Mouse (Mus musculus) adrenal gland, adult 18-20 months (tissue): ENCODE results near the gene N4bp3. TPM values are rescaled to one million over a fixed set of nuclear protein-coding genes. Genes with fewer than 3 reads are reported as not detected.
"Not testable (repeated sequence)": the region's sequence is repeated elsewhere in the genome, so short reads cannot be mapped to it uniquely, and the experiment has no call there.

Source experiments
- DNase-seq, 2 experiments: peaks; one replicate each; pipeline ENCODE4 v3.0.0; 2021 to 2022; ENCODE audit warnings: low spot score in 2 of 2
- long read RNA-seq, 2 experiments: library from polyadenylated mRNA; stranded (forward); transcript quantifications; one replicate each; pipeline ENCODE4 v2.0.0; 2021
- total RNA-seq, 2 experiments: library from RNA; stranded (reverse); gene quantifications; 1 replicate in 1 of 2; 2 replicates in 1 of 2; pipeline ENCODE4 v1.2.3; 2021

N4bp3 gene
- total RNA-seq, result 1 to 10 TPM; 6.3 to 7.7 TPM
- long read RNA-seq, experiment 1, transcript N4bp3-201 (5 exons, 2,367 nt), result major isoform, 13 of 14 reads
- long read RNA-seq, experiment 1, partial matches to known transcripts, result 0 of 14 reads
- long read RNA-seq, experiment 1, other reads (novel, unspliced or antisense), result 1 of 14 reads
- long read RNA-seq, experiment 2, transcript N4bp3-201 (5 exons, 2,367 nt), result major isoform, 34 of 42 reads
- long read RNA-seq, experiment 2, partial matches to known transcripts, result 4 of 42 reads
- long read RNA-seq, experiment 2, other reads (novel, unspliced or antisense), result 4 of 42 reads

DNA sequence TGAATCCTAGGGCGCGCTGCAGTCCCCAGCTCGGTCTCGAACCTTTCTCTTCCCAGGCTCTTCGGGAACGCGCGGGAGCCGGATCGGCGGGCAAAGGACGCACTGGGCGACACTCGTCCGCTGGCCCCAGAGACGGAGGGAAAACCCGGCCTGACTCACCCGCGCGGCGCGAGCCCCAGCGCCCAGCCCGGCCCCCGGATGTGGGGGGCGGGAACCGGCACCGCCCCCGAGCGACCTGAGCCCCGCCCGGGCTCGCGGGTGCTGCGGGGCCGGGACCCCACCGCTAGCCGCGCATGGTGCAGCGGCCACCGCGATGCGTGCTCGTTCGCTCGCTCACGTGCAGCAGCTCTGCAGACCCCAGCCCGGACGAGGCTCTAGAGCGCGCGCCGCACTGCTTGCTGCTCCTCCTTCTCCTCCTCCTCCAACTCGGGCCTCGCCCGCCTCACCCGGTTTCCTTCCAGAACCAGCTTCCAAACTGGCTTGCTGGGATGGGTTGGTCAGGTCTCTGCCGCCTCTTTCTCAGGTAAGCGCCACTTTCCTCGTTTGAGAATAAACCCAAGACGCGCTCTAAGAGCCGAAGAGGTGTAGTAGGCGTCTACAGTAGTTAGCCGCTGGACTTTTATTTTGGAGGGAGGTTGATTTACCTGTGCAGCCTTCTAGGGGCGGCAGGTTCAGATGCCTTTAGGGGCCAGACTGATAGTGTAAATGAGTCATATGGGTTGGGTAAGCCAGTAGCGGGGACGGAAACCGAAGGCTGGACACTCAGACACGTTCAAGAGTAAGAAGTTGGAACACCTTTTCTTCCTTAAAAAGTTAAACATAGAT is at the start of gene N4bp3, which contains the start of gene D930048N14Rik:
Gene N4bp3, minus strand, starts transcription at position 152 of the 825 bp plus-strand sequence.
Gene D930048N14Rik, plus strand, starts transcription at position 264 of the 825 bp plus-strand sequence.
- DNase-seq, result peak; percentile 85 to 86

DNA sequence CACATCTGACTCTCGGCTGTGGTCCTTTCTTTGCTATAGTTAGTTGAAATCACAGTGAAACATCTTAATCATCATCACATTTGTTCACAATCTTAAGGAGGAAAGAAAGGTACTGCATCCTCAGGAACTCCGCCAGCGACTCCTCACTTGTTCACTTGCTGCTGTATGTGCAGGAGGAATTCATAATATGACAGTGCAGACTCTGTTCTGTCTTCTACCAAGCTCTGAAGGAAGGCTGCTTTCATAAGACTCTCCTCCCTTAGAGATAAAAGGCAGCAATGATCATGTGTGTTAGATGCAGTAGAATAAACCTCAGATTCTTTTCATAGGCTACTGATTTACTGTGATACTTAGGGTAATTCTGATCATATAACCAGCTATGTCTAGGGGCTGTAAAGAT is 44.3 kb upstream of the N4bp3 start:
- DNase-seq, result no peak

DNA sequence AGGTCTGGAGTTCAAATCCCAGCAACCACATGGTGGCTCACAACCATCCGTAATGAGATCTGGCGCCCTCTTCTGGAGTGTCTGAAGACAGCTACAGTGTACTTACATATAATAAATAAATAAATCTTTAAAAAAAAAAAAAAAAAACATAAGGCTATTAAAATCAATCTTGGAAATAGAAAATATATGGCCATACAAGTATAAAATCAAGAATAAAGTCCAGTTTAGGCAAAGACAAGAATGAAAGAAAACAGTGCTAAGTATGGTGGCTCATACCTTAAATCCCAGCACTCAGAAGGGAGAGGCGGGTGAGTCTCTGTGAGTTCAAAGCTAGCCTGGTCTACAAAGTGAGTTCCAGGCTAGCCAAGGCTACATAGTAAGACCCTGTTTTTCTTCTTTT is 40.0 kb upstream of the N4bp3 start:
- DNase-seq, result not testable (repeated sequence)

DNA sequence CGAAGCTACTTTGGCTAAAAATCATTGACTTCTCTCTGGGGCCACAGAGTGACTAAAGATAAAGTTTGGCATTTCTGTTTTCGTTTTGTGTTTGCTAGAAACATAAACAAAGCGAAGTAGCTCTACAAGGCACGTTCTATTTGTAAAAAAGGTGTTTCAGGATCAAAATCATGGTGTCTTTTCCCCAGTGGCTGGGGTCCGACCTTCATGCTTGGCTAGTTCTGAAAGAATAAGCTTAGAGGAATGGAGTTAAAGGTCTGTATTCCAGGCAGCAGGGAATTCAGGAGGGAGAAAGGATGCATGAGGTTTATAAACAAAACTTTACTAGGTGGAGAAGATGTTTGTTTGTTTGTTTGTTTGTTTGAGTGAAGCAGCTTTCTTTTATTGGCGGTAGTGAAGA is 38.7 kb upstream of the N4bp3 start:
- no peak for DNase-seq

DNA sequence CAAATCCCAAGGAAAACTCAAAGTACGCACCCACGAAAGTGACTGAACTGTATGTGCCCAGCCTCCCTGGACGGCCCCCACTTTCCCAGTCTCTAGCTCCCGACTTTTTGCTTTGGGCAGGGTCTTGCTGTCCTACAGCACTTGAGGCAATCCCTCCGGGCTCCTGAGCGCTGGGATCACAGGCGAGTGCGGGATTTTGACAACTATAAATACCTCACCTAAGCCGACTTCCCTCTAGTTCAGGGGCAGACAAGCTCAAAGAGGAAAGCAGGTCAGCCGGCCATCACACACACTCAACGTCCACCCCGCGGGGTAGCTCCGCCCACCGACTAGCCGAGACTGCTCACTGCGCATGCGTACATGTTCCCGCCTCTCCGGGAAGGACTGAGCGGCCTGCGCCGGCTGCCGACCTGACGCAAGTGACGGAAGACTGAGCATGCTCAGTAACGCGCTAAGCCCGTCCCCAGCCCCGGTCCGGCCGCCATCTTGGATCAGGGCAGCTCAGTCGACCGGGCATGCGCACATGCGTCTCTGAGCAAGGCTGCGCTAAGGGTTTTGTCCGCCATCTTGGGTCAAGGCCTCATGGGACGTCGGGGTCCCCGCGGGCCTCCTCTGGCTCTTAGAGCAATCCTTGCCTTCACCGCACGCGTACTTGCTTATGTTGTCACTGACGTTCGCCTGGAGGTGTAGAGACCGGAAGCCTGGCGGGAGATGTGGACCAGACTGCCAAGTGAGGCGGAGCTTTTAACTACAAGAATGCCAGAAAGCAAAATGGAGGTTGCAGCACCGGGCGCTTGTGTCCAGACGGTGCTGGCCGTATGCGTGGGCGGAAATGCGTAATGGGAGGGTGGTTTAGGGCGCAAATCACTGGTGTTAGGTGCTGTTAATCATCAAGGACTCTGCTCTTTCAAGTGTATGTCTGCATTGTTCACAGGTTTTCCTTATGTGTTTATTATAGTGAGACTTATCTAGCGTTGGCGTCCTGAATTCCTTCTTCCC is 38.0 kb upstream of the N4bp3 start, which contains the start of gene 0610009B22Rik:
Gene 0610009B22Rik, minus strand, starts transcription at position 545 of the 999 bp plus-strand sequence.
- peak; percentile 98 to 99 for DNase-seq

DNA sequence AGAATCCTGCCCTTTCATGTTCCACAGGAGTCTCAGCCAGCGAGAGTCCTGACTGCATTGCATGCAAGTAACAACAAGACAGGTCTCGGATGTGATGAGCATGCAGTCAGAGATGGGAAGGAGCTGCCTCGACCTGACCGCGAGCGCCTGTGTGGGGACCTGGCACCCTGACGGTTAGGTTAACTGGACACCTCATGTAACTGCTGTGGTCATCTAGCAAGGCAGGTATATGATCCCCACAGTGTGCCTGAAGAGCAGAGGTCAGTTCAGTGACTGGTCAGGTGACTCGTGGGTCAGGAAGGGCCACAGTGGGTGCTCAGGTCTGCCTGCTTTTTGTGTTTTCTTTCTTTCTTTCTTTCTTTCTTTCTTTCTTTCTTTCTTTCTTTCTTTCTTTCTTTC is 31.3 kb upstream of the N4bp3 start:
- no peak for DNase-seq

DNA sequence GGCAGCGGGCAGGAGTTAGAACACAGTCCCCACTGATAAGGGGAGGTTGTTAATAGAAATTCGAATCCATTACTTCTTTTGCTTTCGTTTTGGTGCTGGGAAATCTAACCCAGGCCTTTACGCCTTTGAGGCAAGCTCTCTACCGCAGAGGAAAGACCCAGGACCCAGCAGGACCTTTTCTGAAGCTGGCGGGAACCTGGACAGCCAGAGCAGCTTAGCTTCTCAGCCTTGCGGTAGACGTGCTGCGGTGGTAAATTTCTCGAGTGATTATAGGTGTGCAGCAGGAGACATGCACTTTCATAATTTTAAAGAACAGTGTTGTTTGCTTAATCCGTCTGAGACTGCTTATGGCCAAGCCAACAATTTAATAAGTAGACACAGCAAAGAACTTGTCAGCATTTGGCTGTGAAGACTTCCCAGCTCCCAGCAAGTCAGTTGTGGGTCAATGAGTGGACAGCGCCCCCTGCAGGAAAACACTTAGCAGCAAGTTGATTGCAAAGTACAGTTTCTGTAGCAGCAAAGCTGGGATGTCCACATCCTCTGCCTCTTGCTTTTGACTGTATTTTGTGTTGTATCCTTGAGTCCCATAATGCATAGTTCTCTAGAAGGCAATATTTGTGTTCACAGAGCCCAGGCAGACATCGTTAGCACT is 30.8 kb upstream of the N4bp3 start:
- DNase-seq, result peak; percentile 90 to 91

DNA sequence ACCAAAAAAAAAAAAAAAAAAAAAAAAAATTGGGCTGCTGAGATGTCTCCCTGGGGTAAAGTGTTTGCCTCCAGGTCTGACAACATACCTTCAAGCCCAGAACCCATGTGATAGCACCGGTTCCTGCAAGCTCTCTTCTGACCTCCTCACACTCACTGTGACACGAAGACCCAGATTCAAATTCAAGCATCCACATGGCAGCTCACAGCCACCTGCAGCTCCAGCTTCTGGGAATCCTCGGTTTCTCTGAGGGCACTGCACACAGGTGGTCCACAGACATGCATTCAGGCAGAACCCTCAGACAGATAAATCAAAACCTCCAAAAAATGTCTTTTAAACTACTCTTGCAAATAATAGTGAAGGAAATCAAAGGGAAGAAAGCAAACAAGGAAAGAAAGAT is 28.8 kb upstream of the N4bp3 start:
- DNase-seq, result no peak

DNA sequence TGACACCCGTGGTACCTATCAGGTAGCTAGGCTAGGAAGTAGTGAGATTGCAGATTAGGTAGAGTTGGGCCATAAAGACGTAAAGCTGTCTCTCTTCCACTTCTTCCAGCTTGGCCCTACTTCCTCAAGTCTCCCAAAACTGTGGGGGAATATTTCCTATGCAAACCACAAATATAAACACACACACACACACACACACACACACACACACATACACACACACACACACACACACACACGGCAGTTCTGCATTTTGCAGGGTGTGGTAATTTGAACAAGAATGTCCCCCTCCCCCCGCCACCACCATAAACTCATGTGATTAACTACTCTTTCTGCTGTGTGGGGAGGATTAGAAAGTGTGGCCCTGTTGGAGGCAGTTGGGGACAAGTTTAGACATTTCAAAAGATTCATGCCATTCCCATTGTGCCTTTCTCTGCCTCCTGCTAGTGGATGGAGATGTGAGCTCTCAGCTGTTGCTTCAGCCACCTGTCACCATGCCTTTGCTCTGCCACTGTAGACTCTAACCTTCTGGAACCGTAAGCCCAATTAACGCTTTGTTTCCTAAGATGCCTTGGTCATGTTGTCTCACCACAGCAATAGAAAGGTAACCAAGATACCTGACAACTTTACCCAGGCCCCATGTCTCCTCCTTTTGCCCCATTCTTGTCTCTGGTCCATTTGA is 27.2 kb upstream of the N4bp3 start:
- DNase-seq, result no peak

DNA sequence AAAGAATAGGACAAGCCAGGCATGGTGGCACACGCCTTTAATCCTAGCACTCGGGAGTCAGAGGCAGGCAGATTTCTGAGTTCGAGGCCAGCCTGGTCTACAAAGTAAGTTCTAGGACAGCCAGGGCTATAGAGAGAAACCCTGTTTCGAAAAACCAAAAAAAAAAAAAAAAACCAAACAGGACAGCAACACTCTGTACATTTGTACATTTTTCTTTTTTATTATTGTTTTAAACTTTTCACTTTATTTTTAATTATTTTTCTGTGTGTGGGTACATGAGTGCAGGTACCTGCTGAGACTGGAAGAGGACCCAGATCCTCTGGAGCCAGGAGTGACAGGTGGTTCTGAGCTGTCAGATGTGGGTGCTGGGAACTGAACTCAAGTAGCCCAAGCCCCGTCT is 24.7 kb upstream of the N4bp3 start:
- DNase-seq, result no peak

DNA sequence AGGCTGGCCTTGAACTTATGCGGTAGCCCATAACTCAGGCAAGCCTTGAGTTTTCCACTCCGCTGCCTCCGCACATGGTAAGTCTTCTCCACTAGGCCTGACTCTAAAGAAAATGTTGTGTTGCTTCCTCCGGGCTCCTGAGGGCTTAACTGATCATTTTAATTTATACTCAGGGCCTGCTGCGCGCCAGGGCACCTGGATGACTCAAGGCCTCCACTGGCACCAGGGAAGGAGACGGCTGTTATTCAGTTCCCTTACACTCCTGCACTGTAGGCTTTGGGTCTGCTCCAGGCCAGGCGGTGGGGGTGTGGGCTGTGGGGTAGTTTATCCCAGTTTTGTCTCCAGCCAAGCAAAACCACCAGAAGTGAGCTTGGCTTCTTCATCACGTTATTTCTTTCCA is 22.6 kb upstream of the N4bp3 start:
- DNase-seq, result peak in 1 of 2 experiments; percentile 13

DNA sequence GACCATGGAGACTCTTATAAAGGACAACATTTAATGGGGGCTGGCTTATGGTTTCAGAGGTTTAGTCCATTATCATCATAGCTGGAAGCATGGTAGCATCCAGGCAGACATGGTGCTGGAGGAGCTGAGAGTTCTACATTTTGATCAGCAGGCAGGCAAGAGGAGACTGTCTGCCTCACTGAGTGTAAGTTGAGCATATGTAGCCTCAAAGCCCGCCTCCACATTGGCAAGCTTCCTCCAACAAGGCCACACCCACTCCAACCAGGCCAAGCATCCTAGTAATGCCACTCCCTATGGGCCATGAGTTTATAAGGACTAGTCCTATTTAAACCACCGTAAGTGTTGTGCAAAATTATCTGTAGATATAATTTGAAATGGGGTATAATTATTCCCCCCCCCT is 20.7 kb upstream of the N4bp3 start:
- DNase-seq, result no peak

DNA sequence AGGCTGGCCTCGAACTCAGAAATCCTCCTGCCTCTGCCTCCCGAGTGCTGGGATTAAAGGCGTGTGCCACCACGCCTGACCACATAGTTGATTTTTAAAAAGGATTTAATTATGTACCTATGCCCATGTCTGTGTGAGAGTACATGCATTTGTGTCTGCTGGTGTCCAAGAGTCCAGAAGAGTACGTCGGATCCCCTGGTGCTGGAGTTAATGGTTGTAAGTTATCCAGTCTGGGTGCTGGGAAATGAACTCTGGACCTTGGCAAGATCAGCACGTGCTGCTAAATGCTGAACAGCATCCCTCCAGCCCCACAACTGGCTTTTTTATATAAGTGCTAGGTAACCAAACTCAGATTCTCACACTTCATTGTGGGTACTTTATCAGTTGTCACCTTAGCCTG is 20.2 kb upstream of the N4bp3 start:
- no peak for DNase-seq

DNA sequence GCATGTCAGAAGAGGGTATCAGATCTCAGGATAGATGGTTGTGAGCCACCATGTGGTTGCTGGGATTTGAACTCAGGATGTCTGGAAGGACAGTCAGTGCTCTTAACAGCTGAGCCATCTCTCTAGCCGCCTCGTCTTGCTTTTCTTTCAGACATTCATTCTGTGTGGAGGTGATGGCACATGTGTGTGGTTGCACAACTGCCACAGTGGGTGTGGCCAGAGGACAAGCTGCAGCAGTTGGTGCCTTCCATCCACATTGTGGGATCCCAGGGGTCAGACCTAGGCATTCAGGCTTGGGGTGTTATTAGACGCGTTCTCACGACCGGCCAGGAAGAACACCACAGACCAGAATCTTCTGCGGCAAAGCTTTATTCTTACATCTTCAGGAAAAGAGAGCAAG is 14.1 kb upstream of the N4bp3 start:
- not testable (repeated sequence) for DNase-seq

DNA sequence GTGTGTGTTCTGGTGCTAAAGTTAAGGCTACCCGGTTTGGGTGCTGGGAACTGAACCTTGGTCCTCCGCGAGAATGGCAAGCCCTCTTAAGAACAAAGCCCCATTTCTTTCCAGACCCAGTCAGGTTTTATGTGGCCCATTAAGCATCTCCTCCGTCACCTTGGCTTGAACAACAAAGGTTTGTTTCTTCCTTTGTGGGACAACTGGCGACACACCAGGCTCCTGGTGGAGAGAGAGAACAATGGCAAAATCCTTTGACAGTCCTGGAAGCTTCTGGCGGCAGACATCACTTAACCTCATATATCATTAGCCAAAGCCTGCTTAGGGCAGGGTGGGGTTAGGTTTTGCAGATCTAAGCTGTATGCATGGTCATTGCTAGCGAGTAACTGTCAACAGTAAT is 12.0 kb upstream of the N4bp3 start:
- no peak for DNase-seq

DNA sequence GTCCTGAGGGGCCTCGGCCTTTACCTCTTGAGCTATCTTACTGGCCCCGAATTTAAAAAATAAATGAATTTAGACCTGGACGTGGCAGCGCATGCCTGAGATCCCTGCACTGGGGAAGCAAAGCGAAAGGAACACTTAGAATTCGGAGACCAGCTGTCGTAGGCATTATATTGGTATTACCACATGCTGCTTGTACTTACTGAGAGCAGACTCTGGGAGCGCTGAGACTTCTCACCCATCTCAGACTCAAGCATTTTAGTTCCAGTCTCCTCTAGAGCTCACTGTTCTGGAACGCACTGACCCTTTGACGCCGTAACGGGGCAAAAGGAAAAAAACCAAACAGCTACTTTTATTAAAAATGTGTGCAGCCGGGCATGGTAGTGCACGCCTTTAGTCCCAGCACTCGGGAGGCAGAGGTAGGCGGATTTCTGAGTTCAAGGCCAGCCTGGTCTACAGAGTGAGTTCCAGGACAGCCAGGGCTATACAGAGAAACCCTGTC is 11.3 kb upstream of the N4bp3 start:
- DNase-seq, result no peak

DNA sequence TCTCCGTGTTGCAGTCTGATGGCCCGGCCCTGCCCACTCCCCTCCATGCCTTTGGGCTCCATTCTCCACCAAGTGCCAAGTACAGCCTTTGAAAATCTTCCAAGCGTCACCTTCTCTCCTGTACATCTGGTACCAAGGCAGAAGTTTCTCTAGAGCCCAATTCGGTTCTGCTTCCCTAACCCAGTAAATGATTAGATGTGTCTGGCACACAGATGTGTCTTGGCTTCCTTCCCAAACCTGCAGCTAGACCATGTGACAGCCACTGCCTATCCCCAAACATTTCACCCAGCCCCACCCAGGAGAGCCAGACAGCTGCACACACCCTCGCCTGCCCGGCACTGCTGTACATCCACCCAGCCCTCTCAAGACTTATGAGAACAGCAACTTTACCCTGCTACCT is 8.1 kb upstream of the N4bp3 start:
- DNase-seq, result no peak

DNA sequence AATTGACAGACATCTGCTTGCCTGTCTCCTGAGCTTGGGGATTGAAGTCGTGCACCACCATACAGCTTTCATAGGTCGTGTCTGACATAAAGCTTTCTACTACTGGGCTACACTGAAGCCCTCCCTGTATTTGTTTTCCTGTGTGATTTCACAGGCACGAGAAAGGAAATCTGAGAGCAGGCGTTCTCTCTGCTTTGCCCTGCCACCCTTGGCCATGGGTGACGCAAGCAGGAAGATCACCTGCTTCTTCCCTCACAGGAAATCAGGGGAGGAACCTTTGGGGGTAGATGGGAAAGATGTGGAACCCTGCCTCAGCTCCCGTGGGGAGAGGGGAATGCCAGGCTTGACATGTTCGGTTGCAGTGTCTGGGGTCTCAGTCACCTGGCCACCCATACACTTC is 7.6 kb upstream of the N4bp3 start:
- no peak for DNase-seq

DNA sequence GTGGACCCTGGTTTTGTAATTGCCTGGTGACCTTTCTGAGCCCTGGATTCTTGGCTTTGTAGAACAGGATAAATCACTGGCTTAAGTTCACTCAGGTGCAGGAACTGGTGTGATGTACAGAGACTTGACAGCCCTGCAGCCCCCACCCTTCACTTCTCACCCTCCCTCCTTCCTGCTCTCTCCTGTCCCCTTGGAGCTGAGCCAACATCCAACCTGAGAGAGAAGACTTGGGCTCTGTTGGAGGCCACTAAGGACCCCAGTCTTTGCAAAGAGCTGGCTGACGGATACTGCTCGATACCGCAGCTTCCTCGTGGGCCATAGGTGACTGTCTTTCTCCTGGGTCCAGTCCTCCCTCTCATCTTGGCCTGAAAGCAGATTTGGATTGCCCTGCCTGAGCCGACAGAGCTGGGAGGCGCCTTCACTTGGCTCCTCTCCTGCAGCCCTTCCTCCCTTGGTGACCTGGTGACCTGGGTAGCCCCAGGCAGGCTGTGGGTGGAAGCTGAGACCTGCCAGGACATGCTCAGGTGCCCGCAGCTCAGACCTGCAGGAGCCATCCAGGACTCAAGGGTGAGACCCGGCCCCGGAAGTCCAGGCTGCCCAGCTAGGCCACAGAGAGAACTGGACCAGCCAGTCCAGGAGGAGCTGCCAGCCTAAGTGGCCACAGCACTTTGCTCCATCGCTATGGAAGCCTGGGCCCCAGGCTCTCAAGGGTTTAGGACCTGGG is 6.3 kb upstream of the N4bp3 start:
- DNase-seq, result no peak
